Mouse (Mus musculus): ENCODE results near the gene Aldh18a1. TPM values are rescaled to one million over a fixed set of nuclear protein-coding genes. Genes with fewer than 3 reads are reported as not detected.
"Not testable (repeated sequence)": the region's sequence is repeated elsewhere in the genome, so short reads cannot be mapped to it uniquely, and the experiment has no call there.

Aldh18a1 gene
- polyA plus RNA-seq, 1 experiment from 2014 or later: 63.8 TPM

DNA sequence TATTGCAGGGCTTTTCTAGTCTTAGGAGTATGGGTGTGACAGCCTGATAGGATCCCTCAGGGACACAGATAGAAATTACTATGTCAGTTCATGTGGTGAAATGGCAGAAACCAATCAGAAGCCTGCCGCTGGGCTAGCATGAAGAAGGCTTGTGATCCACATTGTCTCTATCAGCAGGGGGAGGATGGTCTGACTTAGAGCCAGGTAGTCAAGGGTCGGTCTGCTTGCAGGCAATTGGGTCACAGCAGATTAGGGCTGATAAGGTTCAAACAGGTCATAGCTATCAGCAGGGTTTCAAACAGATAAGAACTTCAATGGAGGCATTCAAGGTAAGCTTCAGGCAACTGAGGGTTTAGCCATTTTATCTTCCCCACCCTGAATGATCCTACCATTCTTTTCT is 7.4 kb downstream of the Aldh18a1 start:
- H3K27me3 ChIP-seq (replicated peaks): no peaks in the 10 kb centered on the region
- peaks cover 2% of the 10 kb centered on the region; the same call in 1 of the 2 replicates for H3K4me1 ChIP-seq
- no peak overlapping the region for H3K4me3 ChIP-seq
- WGBS: 76% methylated on average over 2 of the region's 2 CpGs
- H3K4me2 ChIP-seq: no peak overlapping the region
- H3K27ac ChIP-seq: no peak overlapping the region
- peaks cover 44% of the 10 kb centered on the region for H3K36me3 ChIP-seq (replicated peaks)
- no peak overlapping the region for H3K9ac ChIP-seq
- no peak for ATAC-seq (replicated peaks)
- no peaks in the 10 kb centered on the region for H3K9me3 ChIP-seq

DNA sequence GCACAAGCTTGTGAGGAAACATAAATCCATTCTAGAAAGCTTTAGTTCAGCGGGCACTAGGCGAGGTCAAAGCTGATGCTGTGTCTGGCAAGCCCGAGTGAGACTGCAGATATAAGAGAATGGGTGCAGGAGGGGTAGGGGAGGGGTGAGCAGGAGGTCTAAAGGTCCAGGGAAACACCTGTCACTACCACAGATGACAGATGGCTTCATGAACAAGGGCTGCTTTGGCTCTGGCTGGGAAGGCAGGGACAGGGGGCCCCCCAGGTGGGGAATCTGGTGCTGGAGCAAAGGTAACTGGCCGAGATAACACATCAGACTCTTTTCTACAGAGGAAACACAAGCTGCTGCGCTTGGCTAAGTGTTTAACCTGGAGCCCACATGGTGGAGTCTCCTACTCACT is 12.8 kb downstream of the Aldh18a1 start:
- Histone ChIP-seq H3K27me3 (replicated peaks) (no peaks in the 10 kb centered on the region), H3K27ac (no peak overlapping the region), H3K9me3 (peaks cover 1% of the 10 kb centered on the region; the same call in 1 of the 2 replicates), H3K36me3 (replicated peaks) (peaks cover 91% of the 10 kb centered on the region), H3K9ac (no peak overlapping the region), H3K4me3 (no peak overlapping the region), H3K4me2 (no peak overlapping the region), H3K4me1 (no peaks in the 10 kb centered on the region)
- no peak for ATAC-seq (replicated peaks)
- WGBS: 89% methylated on average over 5 of the region's 5 CpGs

DNA sequence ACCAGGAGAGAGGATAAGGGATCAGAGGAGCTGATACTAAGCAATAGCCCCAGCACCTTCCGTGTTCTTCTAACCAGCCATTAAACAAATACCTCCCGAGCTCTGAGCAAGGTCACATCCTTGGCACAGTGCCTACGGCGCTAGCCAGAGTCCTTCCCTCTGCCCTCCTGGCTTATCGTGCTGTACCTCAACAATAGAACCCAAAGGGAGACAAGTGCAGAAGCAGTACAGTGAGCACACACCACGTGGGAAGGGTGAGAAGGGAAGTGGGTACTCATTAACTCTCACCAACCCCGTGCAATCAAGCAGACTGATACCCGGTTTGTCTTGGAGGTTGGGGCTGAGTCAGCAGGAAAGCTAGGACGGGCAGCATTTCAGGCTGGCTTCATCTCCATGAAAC is 17.5 kb downstream of the Aldh18a1 start:
- Histone ChIP-seq H3K27me3 (replicated peaks) (no peaks in the 10 kb centered on the region), H3K4me1 (no peaks in the 10 kb centered on the region), H3K9me3 (peaks cover 4% of the 10 kb centered on the region; the same call in 1 of the 2 replicates), H3K4me3 (no peak overlapping the region), H3K27ac (no peak overlapping the region), H3K36me3 (replicated peaks) (peaks cover 88% of the 10 kb centered on the region), H3K9ac (no peak overlapping the region), H3K4me2 (no peak overlapping the region)
- WGBS: 96% methylated on average over 9 of the region's 9 CpGs
- ATAC-seq (replicated peaks): no peak

DNA sequence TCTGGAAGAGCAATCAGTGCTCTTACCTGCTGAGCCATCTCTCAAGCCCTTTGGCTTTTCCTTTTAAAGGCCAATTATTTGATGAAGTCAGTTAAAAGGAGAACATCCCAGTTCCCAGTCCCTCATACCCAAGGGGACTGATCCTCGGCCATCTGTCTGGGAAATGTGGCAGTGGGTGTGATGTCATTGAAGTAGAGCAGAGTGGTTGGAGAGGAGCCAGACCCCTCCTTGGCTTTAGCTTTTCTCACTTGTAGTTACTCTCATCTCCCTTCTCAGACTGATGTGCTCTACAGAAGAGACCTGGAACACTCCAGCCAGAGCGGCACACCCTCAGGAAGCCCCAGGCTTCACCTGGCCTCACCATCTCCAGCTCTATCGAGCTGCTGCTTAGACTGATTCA is 20.6 kb downstream of the Aldh18a1 start:
- Histone ChIP-seq H3K27ac (no peak overlapping the region), H3K4me3 (no peak overlapping the region), H3K36me3 (replicated peaks) (peaks cover 85% of the 10 kb centered on the region), H3K9ac (no peak overlapping the region), H3K4me1 (no peaks in the 10 kb centered on the region), H3K9me3 (peaks cover 4% of the 10 kb centered on the region; the same call in 1 of the 2 replicates), H3K4me2 (no peak overlapping the region), H3K27me3 (replicated peaks) (no peaks in the 10 kb centered on the region)
- ATAC-seq (replicated peaks): no peak
- WGBS: 80% methylated on average over 3 of the region's 3 CpGs

DNA sequence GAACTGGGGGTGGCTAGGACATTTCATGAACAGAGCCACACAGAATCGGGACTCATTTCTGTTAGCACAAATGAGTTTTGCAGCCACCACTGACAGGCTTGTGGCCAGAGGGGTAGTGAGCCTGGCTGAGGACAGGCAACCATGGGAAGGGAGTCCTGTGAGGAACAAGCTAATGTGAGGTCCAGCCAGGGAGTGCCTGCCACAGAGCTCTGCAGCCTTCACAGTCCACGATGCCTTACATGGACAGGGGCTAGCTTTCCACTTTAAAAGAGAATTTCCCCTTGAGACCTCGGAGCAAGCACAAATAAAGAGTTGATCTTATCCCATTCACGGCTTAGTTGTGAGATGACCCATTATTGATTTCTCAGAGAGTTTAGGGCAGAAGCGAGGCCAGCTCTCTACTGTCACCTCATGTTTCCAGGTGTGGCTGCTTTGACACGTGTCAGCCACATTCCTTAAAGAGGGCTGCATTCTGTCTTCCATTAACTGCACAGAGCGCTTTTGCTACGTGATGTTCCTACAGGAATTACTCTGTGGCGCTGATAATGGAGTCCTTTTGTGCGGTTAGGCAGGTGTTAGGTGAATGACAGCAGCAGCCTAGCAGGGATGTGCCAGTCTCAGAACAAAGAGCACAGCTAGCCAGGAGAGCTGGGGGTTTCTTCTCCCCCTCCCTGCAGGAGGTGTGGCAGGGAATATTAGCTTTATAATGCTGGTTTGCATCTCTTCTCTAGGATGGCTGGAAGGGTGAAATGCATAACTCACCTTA is 24.2 kb downstream of the Aldh18a1 start:
- 0 out of 2 replicates have a peak, but pooled peaks have one; percentile 50 for ATAC-seq (replicated peaks)
- H3K4me1 ChIP-seq: no peaks in the 10 kb centered on the region
- H3K36me3 ChIP-seq (replicated peaks): peaks cover 61% of the 10 kb centered on the region
- no peak overlapping the region for H3K4me3 ChIP-seq
- no peak overlapping the region for H3K4me2 ChIP-seq
- no peak overlapping the region for H3K27ac ChIP-seq
- H3K27me3 ChIP-seq (replicated peaks): no peaks in the 10 kb centered on the region
- 80% methylated on average over 10 of the region's 10 CpGs for WGBS
- no peak overlapping the region for H3K9ac ChIP-seq
- H3K9me3 ChIP-seq: no peaks in the 10 kb centered on the region

DNA sequence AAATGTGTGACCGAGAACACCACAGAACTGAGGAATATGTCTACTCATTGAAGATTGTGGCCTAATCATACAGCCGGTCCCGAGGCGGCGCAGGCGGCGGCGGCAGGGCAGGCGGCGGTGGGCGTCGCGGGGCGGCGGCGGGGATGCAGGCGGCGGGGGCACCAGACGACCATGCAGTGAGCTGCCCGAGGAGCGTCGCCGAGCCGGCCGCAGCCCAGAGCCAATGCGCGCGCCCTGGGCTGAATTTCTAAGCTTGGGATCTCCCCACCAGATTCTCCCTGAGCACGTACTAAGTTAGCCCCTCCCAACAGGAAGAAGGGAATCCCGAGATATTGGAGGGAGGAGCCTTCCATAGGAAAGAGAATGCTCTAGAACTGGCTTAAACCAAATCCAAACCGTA is 26.7 kb downstream of the Aldh18a1 start:
- not testable (repeated sequence) for H3K27ac ChIP-seq; H3K4me1 ChIP-seq; H3K9ac ChIP-seq; H3K9me3 ChIP-seq; H3K27me3 ChIP-seq (replicated peaks); H3K4me2 ChIP-seq; H3K4me3 ChIP-seq
- WGBS: 75% methylated on average over 12 of the region's 31 CpGs
- peaks cover 56% of the 10 kb centered on the region for H3K36me3 ChIP-seq (replicated peaks)
- ATAC-seq (replicated peaks): peak; percentile 67; the same call in 1 of the 2 replicates

DNA sequence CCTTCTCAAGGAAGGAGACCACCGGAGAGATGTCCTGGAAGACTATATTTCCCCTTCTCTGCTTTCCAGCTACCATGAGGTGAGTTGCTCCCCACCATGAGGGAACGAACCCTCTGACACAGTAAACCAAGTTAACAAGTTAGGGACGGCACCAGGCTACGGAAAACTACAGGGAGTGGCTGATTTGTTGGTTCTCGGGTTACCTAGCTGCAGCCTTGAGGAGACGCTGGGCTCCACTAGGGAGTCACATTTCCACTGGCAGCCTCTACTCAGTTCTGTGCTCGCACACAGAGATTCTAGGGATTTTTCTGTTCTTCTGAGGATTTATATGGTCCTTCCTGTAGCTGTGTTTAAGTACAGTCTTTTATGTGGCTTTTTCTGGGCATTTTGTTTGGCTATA is 32.2 kb downstream of the Aldh18a1 start:
- peaks cover 47% of the 10 kb centered on the region for H3K36me3 ChIP-seq (replicated peaks)
- H3K9me3 ChIP-seq: no peaks in the 10 kb centered on the region
- no peak overlapping the region for H3K9ac ChIP-seq
- ATAC-seq (replicated peaks): no peak
- H3K4me3 ChIP-seq: no peak overlapping the region
- H3K27ac ChIP-seq: no peak overlapping the region
- H3K4me2 ChIP-seq: no peak overlapping the region
- no peaks in the 10 kb centered on the region for H3K4me1 ChIP-seq
- H3K27me3 ChIP-seq (replicated peaks): no peaks in the 10 kb centered on the region
- 91% methylated on average over 7 of the region's 7 CpGs for WGBS

DNA sequence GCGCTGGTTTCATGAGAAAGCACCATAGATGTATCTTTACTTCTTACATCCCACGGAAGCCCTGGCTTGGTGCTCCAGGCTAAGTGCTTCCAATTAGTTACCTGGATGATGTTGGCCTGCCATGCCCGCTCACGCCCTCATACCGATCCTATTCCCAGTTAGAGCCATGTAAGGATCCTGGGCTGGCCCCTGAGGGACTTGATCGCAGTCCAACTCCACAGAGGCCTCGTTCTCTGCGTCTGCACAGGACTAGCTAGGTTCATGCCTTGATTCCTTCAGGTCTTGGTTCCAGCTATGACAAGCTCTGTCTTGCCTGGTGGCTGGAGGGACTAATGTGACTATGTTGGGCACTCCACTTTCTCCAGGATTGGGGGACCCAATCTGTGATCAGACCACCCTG is 33.1 kb downstream of the Aldh18a1 start:
- no peak for ATAC-seq (replicated peaks)
- 98% methylated on average over 8 of the region's 8 CpGs for WGBS
- peaks cover 47% of the 10 kb centered on the region for H3K36me3 ChIP-seq (replicated peaks)

DNA sequence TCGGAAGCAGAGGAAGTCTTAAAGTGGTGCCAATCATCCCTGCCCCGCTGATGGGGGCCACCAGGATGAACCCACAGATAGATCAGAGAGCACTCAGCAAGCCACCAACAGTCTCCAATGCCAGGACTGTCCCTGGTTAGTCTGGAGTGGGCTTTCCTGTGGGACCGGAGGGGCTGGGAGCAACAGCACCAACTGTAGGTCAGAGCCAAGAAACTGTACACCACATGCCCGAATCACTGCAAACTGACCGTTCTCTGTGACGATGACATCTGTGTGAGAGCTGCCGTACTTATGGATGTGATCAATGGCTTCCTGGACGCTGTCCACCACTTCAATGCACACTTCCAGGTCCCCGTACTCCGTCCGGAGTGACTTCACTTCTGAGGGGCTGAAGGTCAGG is 33.9 kb downstream of the Aldh18a1 start:
- WGBS: 96% methylated on average over 11 of the region's 11 CpGs
- Histone ChIP-seq H3K27ac (no peak overlapping the region), H3K4me1 (no peaks in the 10 kb centered on the region), H3K36me3 (replicated peaks) (peaks cover 47% of the 10 kb centered on the region), H3K4me3 (no peak overlapping the region), H3K9ac (no peak overlapping the region), H3K4me2 (no peak overlapping the region), H3K27me3 (replicated peaks) (no peaks in the 10 kb centered on the region), H3K9me3 (no peaks in the 10 kb centered on the region)
- no peak for ATAC-seq (replicated peaks)

More for the DNA sequence above, 33.1 kb downstream of the Aldh18a1 start:
- no peaks in the 10 kb centered on the region for H3K4me1 ChIP-seq
- H3K27me3 ChIP-seq (replicated peaks): no peaks in the 10 kb centered on the region
- H3K27ac ChIP-seq: no peak overlapping the region
- H3K4me3 ChIP-seq: no peak overlapping the region
- no peak overlapping the region for H3K4me2 ChIP-seq
- H3K9ac ChIP-seq: no peak overlapping the region
- no peaks in the 10 kb centered on the region for H3K9me3 ChIP-seq

DNA sequence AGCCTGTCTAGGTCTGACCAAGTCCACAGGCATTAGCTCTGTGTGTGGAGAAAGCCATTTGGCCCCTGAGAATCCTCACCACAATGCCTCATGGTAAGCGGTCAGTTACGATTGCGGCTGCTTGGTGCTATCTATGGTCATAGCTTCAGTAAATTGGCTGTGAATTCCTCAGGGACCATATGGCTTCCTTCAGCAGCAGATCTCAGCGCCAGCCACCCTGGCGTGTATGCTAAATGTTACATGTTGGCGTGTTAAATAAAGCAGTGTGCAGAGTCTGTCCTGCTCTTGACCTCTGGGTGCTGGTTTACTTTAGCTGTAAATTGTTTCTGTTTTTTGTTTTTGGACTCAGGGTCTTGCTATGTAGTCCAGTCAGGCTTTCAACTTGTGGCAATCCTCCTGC is 34.4 kb downstream of the Aldh18a1 start:
- no peak for ATAC-seq (replicated peaks)
- Histone ChIP-seq H3K4me3 (no peak overlapping the region), H3K4me2 (no peak overlapping the region), H3K4me1 (no peaks in the 10 kb centered on the region), H3K9ac (no peak overlapping the region), H3K36me3 (replicated peaks) (peaks cover 47% of the 10 kb centered on the region), H3K27me3 (replicated peaks) (no peaks in the 10 kb centered on the region), H3K9me3 (no peaks in the 10 kb centered on the region), H3K27ac (no peak overlapping the region)
- WGBS: 94% methylated on average over 6 of the region's 6 CpGs

DNA sequence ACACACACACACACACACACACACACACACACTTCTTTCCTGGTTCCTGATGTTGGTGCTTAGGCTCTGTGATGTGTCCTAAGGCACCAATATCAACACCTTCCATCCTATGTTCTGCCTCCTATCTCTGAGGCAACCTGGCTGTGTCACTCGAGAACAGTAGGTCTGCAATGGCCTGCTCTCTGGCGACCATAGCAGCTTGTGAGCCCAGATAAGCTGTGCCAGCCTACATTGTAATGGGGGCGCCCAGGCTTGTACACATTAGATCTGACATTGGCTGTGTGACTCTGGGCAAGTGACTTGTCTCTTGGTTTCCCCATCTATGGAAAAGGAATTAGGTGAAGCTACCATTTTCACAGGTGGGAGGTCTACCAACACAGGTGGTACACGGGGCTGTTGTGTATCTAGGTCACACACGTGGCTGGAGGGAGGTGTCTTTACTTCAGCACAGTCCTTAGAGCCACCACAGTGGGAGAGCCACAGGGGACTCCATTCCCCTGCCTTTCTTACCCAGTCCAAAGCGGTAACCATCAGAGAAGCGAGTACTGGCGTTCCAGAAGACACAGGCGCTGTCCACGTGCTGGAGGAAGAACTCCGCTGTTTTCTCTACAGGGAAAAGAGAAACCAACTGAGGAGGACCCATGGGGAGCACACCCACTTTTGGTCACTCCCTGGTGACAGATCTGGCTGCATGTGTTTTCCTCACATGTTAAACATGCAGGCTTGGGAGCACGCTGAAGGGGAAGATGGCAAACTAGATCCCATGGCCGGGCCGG is 35.1 kb downstream of the Aldh18a1 start:
- Histone ChIP-seq H3K27ac (no peak overlapping the region), H3K4me3 (no peak overlapping the region)

DNA sequence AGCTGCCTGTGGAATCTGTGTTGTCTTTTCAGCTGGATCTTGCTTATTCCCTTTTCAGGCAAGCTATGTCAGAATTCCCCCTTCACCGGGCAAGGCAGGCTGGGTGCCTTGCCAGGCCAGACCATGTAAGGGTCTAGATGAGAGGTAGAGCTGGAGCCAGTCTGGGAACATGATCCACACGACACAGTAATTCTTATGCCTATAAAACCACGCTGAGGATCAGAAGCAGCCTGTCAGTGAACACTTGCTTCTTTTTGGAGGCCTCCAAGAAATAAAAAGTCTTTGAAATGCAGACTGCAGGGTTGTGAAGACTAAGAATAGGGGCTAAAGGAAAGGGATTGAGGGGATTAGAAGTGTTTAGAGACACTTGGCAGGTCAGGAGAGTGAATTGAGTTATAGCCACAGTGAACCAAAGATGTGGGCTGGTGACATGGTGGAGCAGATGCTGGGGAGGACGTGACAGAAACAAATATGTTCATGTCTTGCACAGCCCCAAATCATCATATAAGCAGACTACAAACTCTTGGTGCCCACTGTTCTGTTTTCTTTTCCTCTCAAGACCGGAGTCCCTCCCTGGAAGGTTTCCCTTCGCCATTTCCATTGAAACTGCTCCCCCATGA is 38.6 kb downstream of the Aldh18a1 start:
- H3K27ac ChIP-seq: no peak overlapping the region

More for the DNA sequence above, 35.1 kb downstream of the Aldh18a1 start:
- H3K27me3 ChIP-seq (replicated peaks): no peaks in the 10 kb centered on the region
- H3K36me3 ChIP-seq (replicated peaks): peaks cover 47% of the 10 kb centered on the region
- H3K4me2 ChIP-seq: no peak overlapping the region
- H3K9ac ChIP-seq: no peak overlapping the region
- no peak for ATAC-seq (replicated peaks)
- H3K4me1 ChIP-seq: no peaks in the 10 kb centered on the region
- no peaks in the 10 kb centered on the region for H3K9me3 ChIP-seq
- 91% methylated on average over 14 of the region's 14 CpGs for WGBS

More for the DNA sequence above, 38.6 kb downstream of the Aldh18a1 start:
- Histone ChIP-seq H3K4me2 (no peak overlapping the region), H3K4me1 (no peaks in the 10 kb centered on the region), H3K36me3 (replicated peaks) (peaks cover 27% of the 10 kb centered on the region), H3K9ac (no peak overlapping the region), H3K9me3 (no peaks in the 10 kb centered on the region), H3K27me3 (replicated peaks) (no peaks in the 10 kb centered on the region), H3K4me3 (no peak overlapping the region)
- 33% methylated on average over 6 of the region's 6 CpGs for WGBS
- ATAC-seq (replicated peaks): no peak
